ENCODE assay signal across 8 mouse cellular contexts in genomic region chr17:47294091-47294534, GRCm38 (mm10).
A peak's percentile ranks its signal among the peaks of the same experiment; 100 is the strongest.
DNase-seq lines count a peak whose midpoint lies in the region; ATAC-seq and TF ChIP-seq lines count a peak whose summit lies in the region.

No protein-coding gene starts in this region.

- TF ChIP-seq CTCF in C2C12 (IDR thresholded peaks at IDR 0.05; ENCODE audit: control insufficient read depth, insufficient read depth, insufficient read length) (no peak), Patski (IDR thresholded peaks at IDR 0.05) (no peak)

- WGBS in kidney, embryonic 14.5 days = 57% methylated on average over 5 of the region's 5 CpGs

- POLR2A ChIA-PET in Patski (lab: Charles Lee) = interaction anchor here (0.9 kb wide), 1 partner anchor 12 kb away, joined by 3 read pairs; no protein-coding TSS in a partner anchor

- CTCF ChIA-PET in Patski (lab: Charles Lee) = interaction anchor here (1.2 to 2.2 kb wide), 2 partner anchors 10 to 26 kb away, joined by 3 to 4 read pairs; no protein-coding TSS in a partner anchor

- H3K27ac ChIP-seq in kidney, embryonic 14.5 days (ENCODE audit: low read depth, low read length) = peak overlapping the region; percentile 74; the same call in 1 of the 2 replicates

- no peak overlapping the region for H3K4me3 ChIP-seq in C2C12 (ENCODE audit: insufficient read depth, poor library complexity, severe bottlenecking)
- H3K4me3 ChIP-seq in kidney, embryonic 14.5 days (ENCODE audit: low read length) = no peak overlapping the region

- H3K27me3 ChIP-seq in C2C12 (ENCODE audit: control insufficient read depth, insufficient read depth, insufficient read length) (no peaks in the 10 kb centered on the region), Patski (no peaks in the 10 kb centered on the region)
- no peaks in the 10 kb centered on the region for H3K27me3 ChIP-seq in kidney, embryonic 14.5 days (ENCODE audit: control insufficient read depth, insufficient read depth, low read length)

- H3K4me2 ChIP-seq in kidney, embryonic 14.5 days (replicated peaks; ENCODE audit: low read depth, low read length) = no peak overlapping the region

- H3K9me3 ChIP-seq in kidney, embryonic 14.5 days (ENCODE audit: control insufficient read depth, low read length) = no peaks in the 10 kb centered on the region

- H3K79me3 ChIP-seq in C2C12 (ENCODE audit: low read depth) = no peaks in the 10 kb centered on the region

- peak; percentile 93 for DNase-seq in Patski (ENCODE audit: low read depth, low spot score)
- DNase-seq in gastrocnemius, postnatal 10 days = peak; percentile 47
- DNase-seq in ovary, postnatal 36 days (ENCODE audit: low spot score) = no peak
- DNase-seq in yolk sac, embryonic 10.5 days (ENCODE audit: low spot score) = no peak
- no peak for DNase-seq in layer of hippocampus, adult 18-20 months (ENCODE audit: low spot score in 2 of 2)

- H3K9ac ChIP-seq in kidney, embryonic 14.5 days (ENCODE audit: low read depth, low read length) = no peak overlapping the region

- peaks cover 20% of the 10 kb centered on the region for H3K4me1 ChIP-seq in kidney, embryonic 14.5 days (ENCODE audit: control insufficient read depth, insufficient read depth, low read length)

- peaks cover 5% of the 10 kb centered on the region for H3K79me2 ChIP-seq in C2C12 (ENCODE audit: control insufficient read depth, insufficient read depth)

- in situ Hi-C loops in Patski (cut with MboI; ENCODE audit: low pct_unique_long_range_greater_than_20kb) = no loop called here

- H3ac ChIP-seq in C2C12 (ENCODE audit: control insufficient read depth, insufficient read length, low read depth) = no peak overlapping the region

- peak; percentile 99 for ATAC-seq in Patski
- ATAC-seq in kidney, embryonic 14.5 days (ENCODE audit: low FRiP score, low TSS enrichment) = peak; percentile 67
- peak; percentile 65 for ATAC-seq in megakaryocyte, adult 5-6 weeks (ENCODE audit: poor library complexity, severe bottlenecking)

- H3K36me3 ChIP-seq in C2C12 (ENCODE audit: control insufficient read depth, insufficient read depth) = no peaks in the 10 kb centered on the region
- no peaks in the 10 kb centered on the region for H3K36me3 ChIP-seq in kidney, embryonic 14.5 days (ENCODE audit: control insufficient read depth, insufficient read depth, low read length)

TF ChIP-seq in C2C12, 6 proteins besides CTCF, POLR2A, EP300 and RAD21:
- TF ChIP-seq FOSL1 (IDR thresholded peaks at IDR 0.05; ENCODE audit: insufficient read depth, low read length, poor library complexity, severe bottlenecking) = peak; percentile 55
- peak; percentile 22 for TF ChIP-seq MYOD1 (IDR thresholded peaks at IDR 0.05; ENCODE audit: control insufficient read depth, insufficient read length, low read depth)
- no peak for TF ChIP-seq MAX (IDR thresholded peaks at IDR 0.05)

Comparison
In these comparisons a context has a peak if more than half of its experiments do, and no peak if none do; other contexts are left out.
1. DNase-seq: peak in Patski (single experiment) and gastrocnemius, postnatal 10 days (single experiment); none in ovary, postnatal 36 days (single experiment), yolk sac, embryonic 10.5 days (single experiment) and layer of hippocampus, adult 18-20 months (0 of 2).
2. Peak in every context shown above with its lines, with median percentiles within 50 percentile points of each other: ATAC-seq.